Mouse (Mus musculus): ENCODE data around the gene Chd5. TPM values are rescaled to one million over a fixed set of nuclear protein-coding genes. Genes with fewer than 3 reads are reported as not detected.

Chd5 gene
- polyA plus RNA-seq, 1 experiment: 88.7 TPM

DNA sequence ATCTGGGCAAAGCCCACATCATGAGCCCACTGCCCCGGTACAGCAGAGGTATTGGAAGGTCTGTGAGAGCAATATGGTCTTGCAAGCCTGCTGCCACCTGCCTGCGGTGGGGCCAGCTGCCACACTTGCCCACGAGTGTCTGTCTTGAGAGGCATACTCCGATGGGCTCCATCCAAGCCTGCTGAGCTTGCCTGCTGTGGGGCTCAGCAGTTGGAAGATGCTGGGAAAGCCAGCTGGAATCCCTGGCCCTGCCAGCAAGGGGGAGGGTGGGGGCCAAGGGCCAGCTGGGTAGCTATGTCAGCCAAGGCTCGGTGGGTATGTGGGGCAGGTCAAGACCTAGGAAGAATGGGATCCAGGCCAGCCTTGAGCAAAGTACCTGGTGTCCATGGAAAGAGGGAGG lies 53.7 kb downstream of the Chd5 start:
- TF ChIP-seq CTCF (IDR thresholded peaks at IDR 0.05; ENCODE audit: control insufficient read depth, insufficient read depth, insufficient replicate concordance, low read depth, low read length) (no peak), POLR2A (IDR thresholded peaks at IDR 0.05; ENCODE audit: control insufficient read depth, low read depth, low read length) (no peak)
- H3K27ac ChIP-seq (ENCODE audit: control insufficient read depth, insufficient read depth, low read depth, low read length): no peak overlapping the region
- no peak overlapping the region for H3K4me3 ChIP-seq (ENCODE audit: control insufficient read depth, low read depth, low read length)
- H3K4me1 ChIP-seq (ENCODE audit: control insufficient read depth, insufficient read depth, low read length): no peaks in the 10 kb centered on the region
- no peaks in the 10 kb centered on the region for H3K36me3 ChIP-seq (ENCODE audit: control insufficient read depth, insufficient read depth, low read length)
- H3K27me3 ChIP-seq (ENCODE audit: control insufficient read depth, insufficient read depth, low read length): no peaks in the 10 kb centered on the region

DNA sequence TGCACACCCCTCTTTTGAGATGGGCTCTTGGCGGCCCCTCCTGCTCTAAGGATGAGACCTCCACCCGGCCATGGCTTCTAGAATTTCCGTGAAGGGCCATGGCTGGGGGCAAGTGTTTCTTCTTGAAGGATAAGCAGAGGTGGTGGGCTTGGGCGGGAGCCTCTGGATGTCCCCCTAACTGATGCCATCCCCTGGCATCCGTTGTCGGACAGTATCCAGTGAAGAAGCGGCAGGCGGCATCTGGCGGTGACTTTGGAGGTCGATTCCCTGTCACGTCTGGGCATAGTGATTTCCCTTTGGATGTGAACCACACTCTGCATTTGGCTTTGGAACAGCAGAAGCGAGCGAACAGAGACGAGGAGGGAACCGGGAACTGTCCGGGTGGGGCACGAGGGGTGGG lies 54.2 kb downstream of the Chd5 start:
- no peak for TF ChIP-seq CTCF (IDR thresholded peaks at IDR 0.05; ENCODE audit: control insufficient read depth, insufficient read depth, insufficient replicate concordance, low read depth, low read length)
- TF ChIP-seq POLR2A (IDR thresholded peaks at IDR 0.05; ENCODE audit: control insufficient read depth, low read depth, low read length): no peak
- H3K4me1 ChIP-seq (ENCODE audit: control insufficient read depth, insufficient read depth, low read length): no peaks in the 10 kb centered on the region
- H3K4me3 ChIP-seq (ENCODE audit: control insufficient read depth, low read depth, low read length): no peak overlapping the region
- no peak overlapping the region for H3K27ac ChIP-seq (ENCODE audit: control insufficient read depth, insufficient read depth, low read depth, low read length)
- H3K36me3 ChIP-seq (ENCODE audit: control insufficient read depth, insufficient read depth, low read length): no peaks in the 10 kb centered on the region
- H3K27me3 ChIP-seq (ENCODE audit: control insufficient read depth, insufficient read depth, low read length): no peaks in the 10 kb centered on the region

DNA sequence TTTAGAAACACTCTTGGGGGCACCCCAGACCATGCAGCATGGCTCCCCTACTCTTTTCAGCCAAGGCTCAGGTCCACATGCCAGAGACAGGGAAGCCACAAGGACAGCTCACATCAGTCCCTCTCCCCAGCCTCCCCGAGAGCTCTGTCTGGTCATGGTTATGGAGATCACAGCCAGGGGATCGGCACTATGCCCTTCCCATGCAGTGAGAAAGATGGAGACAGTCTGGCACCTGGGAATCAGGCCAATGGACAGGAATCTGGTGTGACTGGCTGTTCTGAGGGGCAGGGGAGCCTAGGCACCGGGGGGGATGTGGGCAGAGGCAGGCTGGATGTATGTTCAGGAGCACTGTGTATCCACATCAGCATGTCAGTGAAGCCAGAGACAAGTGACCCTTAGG lies 60.5 kb downstream of the Chd5 start:
- Histone ChIP-seq H3K4me1 (ENCODE audit: control insufficient read depth, insufficient read depth, low read length) (no peaks in the 10 kb centered on the region), H3K4me3 (ENCODE audit: control insufficient read depth, low read depth, low read length) (no peak overlapping the region), H3K27ac (ENCODE audit: control insufficient read depth, insufficient read depth, low read depth, low read length) (no peak overlapping the region), H3K36me3 (ENCODE audit: control insufficient read depth, insufficient read depth, low read length) (no peaks in the 10 kb centered on the region), H3K27me3 (ENCODE audit: control insufficient read depth, insufficient read depth, low read length) (no peaks in the 10 kb centered on the region)
- TF ChIP-seq CTCF (IDR thresholded peaks at IDR 0.05; ENCODE audit: control insufficient read depth, insufficient read depth, insufficient replicate concordance, low read depth, low read length) (no peak), POLR2A (IDR thresholded peaks at IDR 0.05; ENCODE audit: control insufficient read depth, low read depth, low read length) (no peak)

DNA sequence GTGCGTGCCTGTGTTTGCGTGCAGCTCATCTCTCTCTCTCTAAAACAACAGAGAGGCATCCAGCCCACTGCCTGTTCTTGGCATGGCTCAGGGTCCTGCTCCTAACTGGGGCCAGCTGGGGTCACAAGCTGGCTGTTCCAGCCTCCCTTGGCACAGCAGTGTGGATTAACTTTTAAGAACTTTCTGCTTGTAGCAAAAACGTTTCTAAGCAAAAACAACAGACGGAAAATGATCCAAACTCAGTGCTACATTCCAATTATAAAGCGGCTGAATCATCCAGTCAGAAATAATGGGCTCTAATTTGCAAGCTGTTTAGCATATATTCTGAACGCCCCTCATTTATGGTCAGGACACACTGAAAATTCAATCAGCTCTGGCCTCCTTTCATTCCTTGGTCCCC lies 66.7 kb downstream of the Chd5 start:
- Histone ChIP-seq H3K4me3 (ENCODE audit: control insufficient read depth, low read depth, low read length) (no peak overlapping the region), H3K36me3 (ENCODE audit: control insufficient read depth, insufficient read depth, low read length) (no peaks in the 10 kb centered on the region), H3K27me3 (ENCODE audit: control insufficient read depth, insufficient read depth, low read length) (no peaks in the 10 kb centered on the region), H3K27ac (ENCODE audit: control insufficient read depth, insufficient read depth, low read depth, low read length) (no peak overlapping the region), H3K4me1 (ENCODE audit: control insufficient read depth, insufficient read depth, low read length) (no peaks in the 10 kb centered on the region)
- TF ChIP-seq CTCF (IDR thresholded peaks at IDR 0.05; ENCODE audit: control insufficient read depth, insufficient read depth, insufficient replicate concordance, low read depth, low read length) (no peak), POLR2A (IDR thresholded peaks at IDR 0.05; ENCODE audit: control insufficient read depth, low read depth, low read length) (no peak)

DNA sequence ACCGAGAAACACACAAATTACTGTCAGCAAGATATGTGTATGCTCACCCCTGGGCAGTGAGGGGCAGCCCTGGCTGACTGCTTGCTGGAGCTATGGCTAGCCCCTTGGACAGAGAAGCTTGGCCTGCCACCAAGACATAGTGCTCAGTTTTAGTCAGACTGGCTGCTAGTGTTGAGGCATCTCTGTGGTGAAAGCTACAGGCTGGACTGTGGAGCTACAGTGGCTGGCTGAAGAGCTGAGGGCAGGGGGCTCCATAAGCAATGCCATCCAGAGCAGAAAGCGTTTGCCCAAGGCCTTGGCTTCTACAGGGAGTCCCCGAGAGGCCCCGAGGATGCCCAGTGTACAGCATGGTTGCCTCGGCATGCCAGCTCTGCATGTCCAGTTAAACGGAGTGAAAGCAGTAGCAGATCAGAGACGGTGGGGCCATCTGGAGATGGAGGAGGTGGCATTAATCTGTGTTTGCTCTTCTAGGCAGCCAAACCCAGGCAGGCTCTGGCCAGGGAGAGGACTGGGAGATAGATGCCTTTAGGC lies 67.3 kb downstream of the Chd5 start:
- Histone ChIP-seq H3K4me1 (ENCODE audit: control insufficient read depth, insufficient read depth, low read length) (no peaks in the 10 kb centered on the region), H3K27me3 (ENCODE audit: control insufficient read depth, insufficient read depth, low read length) (no peaks in the 10 kb centered on the region), H3K36me3 (ENCODE audit: control insufficient read depth, insufficient read depth, low read length) (no peaks in the 10 kb centered on the region), H3K27ac (ENCODE audit: control insufficient read depth, insufficient read depth, low read depth, low read length) (no peak overlapping the region), H3K4me3 (ENCODE audit: control insufficient read depth, low read depth, low read length) (no peak overlapping the region)
- TF ChIP-seq CTCF (IDR thresholded peaks at IDR 0.05; ENCODE audit: control insufficient read depth, insufficient read depth, insufficient replicate concordance, low read depth, low read length) (no peak), POLR2A (IDR thresholded peaks at IDR 0.05; ENCODE audit: control insufficient read depth, low read depth, low read length) (no peak)

DNA sequence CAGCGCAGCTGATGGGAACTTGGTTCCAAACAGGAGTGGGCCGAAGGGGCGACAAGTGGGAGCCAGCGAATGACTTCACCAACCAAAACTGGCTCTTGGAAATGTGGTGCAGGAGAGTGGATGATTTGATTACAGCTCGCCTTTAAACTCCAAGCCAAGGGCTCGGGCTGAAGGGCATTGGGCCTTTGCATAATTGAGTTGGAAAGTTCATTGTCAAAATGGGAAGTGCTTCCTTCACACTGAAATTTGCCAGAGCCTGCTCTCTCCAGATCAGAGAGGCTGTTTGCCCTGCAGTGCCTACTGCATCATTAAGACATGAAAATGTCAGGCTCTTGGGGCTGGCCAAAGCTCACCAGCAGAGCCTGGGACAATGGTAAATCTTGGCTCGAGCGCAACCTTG lies 68.1 kb downstream of the Chd5 start:
- TF ChIP-seq POLR2A (IDR thresholded peaks at IDR 0.05; ENCODE audit: control insufficient read depth, low read depth, low read length): no peak
- no peak for TF ChIP-seq CTCF (IDR thresholded peaks at IDR 0.05; ENCODE audit: control insufficient read depth, insufficient read depth, insufficient replicate concordance, low read depth, low read length)
- H3K27ac ChIP-seq (ENCODE audit: control insufficient read depth, insufficient read depth, low read depth, low read length): no peak overlapping the region

DNA sequence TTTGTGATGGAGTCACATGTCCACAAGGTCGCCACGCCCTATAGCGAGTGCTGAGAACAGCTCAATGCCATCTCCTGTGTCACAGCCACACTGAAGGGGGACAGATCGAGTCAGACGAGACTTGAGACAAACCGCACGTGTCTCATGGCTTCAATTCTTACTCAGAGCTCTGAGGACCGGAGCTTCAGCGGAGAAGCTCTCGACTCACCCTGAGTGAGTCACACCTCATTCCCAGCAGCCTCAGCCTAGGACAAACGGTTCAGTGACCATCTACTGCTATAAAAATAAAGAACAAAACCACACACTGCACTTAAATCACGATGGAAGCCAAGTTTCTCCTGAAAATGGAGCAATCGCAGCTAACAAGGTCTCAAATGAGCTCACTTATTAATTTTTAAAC lies 72.5 kb downstream of the Chd5 start:
- TF ChIP-seq CTCF (IDR thresholded peaks at IDR 0.05; ENCODE audit: control insufficient read depth, insufficient read depth, insufficient replicate concordance, low read depth, low read length) (no peak), POLR2A (IDR thresholded peaks at IDR 0.05; ENCODE audit: control insufficient read depth, low read depth, low read length) (no peak)
- Histone ChIP-seq H3K27me3 (ENCODE audit: control insufficient read depth, insufficient read depth, low read length) (no peaks in the 10 kb centered on the region), H3K27ac (ENCODE audit: control insufficient read depth, insufficient read depth, low read depth, low read length) (no peak overlapping the region), H3K4me1 (ENCODE audit: control insufficient read depth, insufficient read depth, low read length) (peaks cover 5% of the 10 kb centered on the region; the same call in 1 of the 2 replicates), H3K4me3 (ENCODE audit: control insufficient read depth, low read depth, low read length) (no peak overlapping the region), H3K36me3 (ENCODE audit: control insufficient read depth, insufficient read depth, low read length) (no peaks in the 10 kb centered on the region)

More for the DNA sequence above, 68.1 kb downstream of the Chd5 start:
- Histone ChIP-seq H3K36me3 (ENCODE audit: control insufficient read depth, insufficient read depth, low read length) (no peaks in the 10 kb centered on the region), H3K27me3 (ENCODE audit: control insufficient read depth, insufficient read depth, low read length) (no peaks in the 10 kb centered on the region), H3K4me3 (ENCODE audit: control insufficient read depth, low read depth, low read length) (no peak overlapping the region), H3K4me1 (ENCODE audit: control insufficient read depth, insufficient read depth, low read length) (no peaks in the 10 kb centered on the region)
